Mouse (Mus musculus): ENCODE measurements around the gene Dusp28. TPM values are rescaled to one million over a fixed set of nuclear protein-coding genes. Genes with fewer than 3 reads are reported as not detected.

Dusp28 gene
- 12.2 and 12.4 TPM in 2 replicates for polyA plus RNA-seq (2014; fragmentation: Nextera tagmentation; extraction: Ambion mirVana)

- Histone ChIP-seq H3K9ac (peak within 1 kb of the TSS; percentile 66), H3K27me3 (ENCODE audit: control insufficient read depth, insufficient read depth, low read length) (0 out of 2 replicates have a peak, but pooled peaks cover under 1% of the 10 kb centered on the region), H3K36me3 (replicated peaks; ENCODE audit: control insufficient read depth, insufficient read depth) (no peaks in the 10 kb centered on the region)
These were observed at the start of gene Dusp28 for GRCm38 (mm10) chr1:92906779-92907631. Gene Dusp28 (plus strand): TSS chr1:92906981.

GRCm38 (mm10) chr1:92861503-92861902, 45.3 kb upstream of the Dusp28 start:
- Histone ChIP-seq H3K36me3 (replicated peaks; ENCODE audit: control insufficient read depth, insufficient read depth) (peaks cover 39% of the 10 kb centered on the region), H3K9ac (no peak overlapping the region), H3K9me3 (ENCODE audit: control insufficient read depth, low read length) (no peaks in the 10 kb centered on the region), H3K4me2 (replicated peaks) (no peak overlapping the region), H3K4me1 (replicated peaks; ENCODE audit: control insufficient read depth, insufficient read depth, low read length) (0 out of 2 replicates have a peak, but pooled peaks cover 6% of the 10 kb centered on the region), H3K27me3 (ENCODE audit: control insufficient read depth, insufficient read depth, low read length) (no peaks in the 10 kb centered on the region), H3K27ac (no peak overlapping the region), H3K4me3 (replicated peaks; ENCODE audit: low read length) (no peak overlapping the region)
- ATAC-seq (ENCODE audit: low FRiP score): no peak
- DNase-seq (ENCODE audit: low spot score): no peak
- 74% methylated on average over 6 of the region's 6 CpGs for WGBS

More at GRCm38 (mm10) chr1:92906779-92907631, at the start of gene Dusp28:
- peak within 1 kb of the TSS; percentile 86 for H3K27ac ChIP-seq
- peak within 1 kb of the TSS; percentile 60 for H3K4me2 ChIP-seq (replicated peaks)
- peak; percentile 89 for ATAC-seq (ENCODE audit: low FRiP score)
- peak; percentile 83 for DNase-seq (ENCODE audit: low spot score)
- H3K4me3 ChIP-seq (replicated peaks; ENCODE audit: low read length): peak within 1 kb of the TSS; percentile 63
- no peaks in the 10 kb centered on the region for H3K9me3 ChIP-seq (ENCODE audit: control insufficient read depth, low read length)
- H3K4me1 ChIP-seq (replicated peaks; ENCODE audit: control insufficient read depth, insufficient read depth, low read length): peaks cover 38% of the 10 kb centered on the region
- under 1% methylated on average over 81 of the region's 81 CpGs for WGBS

- no peak for ATAC-seq (ENCODE audit: low FRiP score)
- no peaks in the 10 kb centered on the region for H3K27me3 ChIP-seq (ENCODE audit: control insufficient read depth, insufficient read depth, low read length)
- 90% methylated on average over 4 of the region's 4 CpGs for WGBS
- H3K36me3 ChIP-seq (replicated peaks; ENCODE audit: control insufficient read depth, insufficient read depth): peaks cover 22% of the 10 kb centered on the region
- H3K4me1 ChIP-seq (replicated peaks; ENCODE audit: control insufficient read depth, insufficient read depth, low read length): 0 out of 2 replicates have a peak, but pooled peaks cover 7% of the 10 kb centered on the region
- H3K4me2 ChIP-seq (replicated peaks): no peak overlapping the region
- H3K4me3 ChIP-seq (replicated peaks; ENCODE audit: low read length): no peak overlapping the region
- no peak overlapping the region for H3K27ac ChIP-seq
- no peaks in the 10 kb centered on the region for H3K9me3 ChIP-seq (ENCODE audit: control insufficient read depth, low read length)
- no peak overlapping the region for H3K9ac ChIP-seq
- DNase-seq (ENCODE audit: low spot score): no peak
These were observed 43.5 kb upstream of the Dusp28 start for GRCm38 (mm10) chr1:92863268-92863667.

- DNase-seq (ENCODE audit: low spot score) (no peak), ATAC-seq (ENCODE audit: low FRiP score) (no peak)
- H3K27ac ChIP-seq: no peak overlapping the region
- 78% methylated on average over 2 of the region's 2 CpGs for WGBS
- no peak overlapping the region for H3K4me2 ChIP-seq (replicated peaks)
- no peaks in the 10 kb centered on the region for H3K9me3 ChIP-seq (ENCODE audit: control insufficient read depth, low read length)
- 0 out of 2 replicates have a peak, but pooled peaks cover 7% of the 10 kb centered on the region for H3K4me1 ChIP-seq (replicated peaks; ENCODE audit: control insufficient read depth, insufficient read depth, low read length)
- H3K36me3 ChIP-seq (replicated peaks; ENCODE audit: control insufficient read depth, insufficient read depth): no peaks in the 10 kb centered on the region
- no peaks in the 10 kb centered on the region for H3K27me3 ChIP-seq (ENCODE audit: control insufficient read depth, insufficient read depth, low read length)
- no peak overlapping the region for H3K4me3 ChIP-seq (replicated peaks; ENCODE audit: low read length)
- no peak overlapping the region for H3K9ac ChIP-seq
These were observed 40.6 kb upstream of the Dusp28 start for GRCm38 (mm10) chr1:92866170-92866569.

GRCm38 (mm10) chr1:92869985-92870384, 36.8 kb upstream of the Dusp28 start:
- Histone ChIP-seq H3K4me3 (replicated peaks; ENCODE audit: low read length) (no peak overlapping the region), H3K9me3 (ENCODE audit: control insufficient read depth, low read length) (no peaks in the 10 kb centered on the region), H3K27ac (no peak overlapping the region), H3K9ac (no peak overlapping the region), H3K36me3 (replicated peaks; ENCODE audit: control insufficient read depth, insufficient read depth) (no peaks in the 10 kb centered on the region), H3K27me3 (ENCODE audit: control insufficient read depth, insufficient read depth, low read length) (no peaks in the 10 kb centered on the region), H3K4me1 (replicated peaks; ENCODE audit: control insufficient read depth, insufficient read depth, low read length) (0 out of 2 replicates have a peak, but pooled peaks cover 7% of the 10 kb centered on the region), H3K4me2 (replicated peaks) (no peak overlapping the region)
- 84% methylated on average over 2 of the region's 2 CpGs for WGBS
- ATAC-seq (ENCODE audit: low FRiP score) (no peak), DNase-seq (ENCODE audit: low spot score) (no peak)

GRCm38 (mm10) chr1:92872666-92873065, 34.1 kb upstream of the Dusp28 start:
- H3K27ac ChIP-seq: no peak overlapping the region
- no peak overlapping the region for H3K9ac ChIP-seq
- H3K4me2 ChIP-seq (replicated peaks): no peak overlapping the region
- no peak for ATAC-seq (ENCODE audit: low FRiP score)
- 91% methylated on average over 7 of the region's 7 CpGs for WGBS
- H3K36me3 ChIP-seq (replicated peaks; ENCODE audit: control insufficient read depth, insufficient read depth): no peaks in the 10 kb centered on the region
- no peak overlapping the region for H3K4me3 ChIP-seq (replicated peaks; ENCODE audit: low read length)
- H3K4me1 ChIP-seq (replicated peaks; ENCODE audit: control insufficient read depth, insufficient read depth, low read length): no peaks in the 10 kb centered on the region
- H3K9me3 ChIP-seq (ENCODE audit: control insufficient read depth, low read length): no peaks in the 10 kb centered on the region
- no peaks in the 10 kb centered on the region for H3K27me3 ChIP-seq (ENCODE audit: control insufficient read depth, insufficient read depth, low read length)
- DNase-seq (ENCODE audit: low spot score): no peak

- H3K27ac ChIP-seq: no peak overlapping the region
- DNase-seq (ENCODE audit: low spot score): no peak
- no peak overlapping the region for H3K9ac ChIP-seq
- H3K4me1 ChIP-seq (replicated peaks; ENCODE audit: control insufficient read depth, insufficient read depth, low read length): no peaks in the 10 kb centered on the region
- ATAC-seq (ENCODE audit: low FRiP score): no peak
- no peak overlapping the region for H3K4me2 ChIP-seq (replicated peaks)
- H3K4me3 ChIP-seq (replicated peaks; ENCODE audit: low read length): no peak overlapping the region
- H3K27me3 ChIP-seq (ENCODE audit: control insufficient read depth, insufficient read depth, low read length): no peaks in the 10 kb centered on the region
- no peaks in the 10 kb centered on the region for H3K9me3 ChIP-seq (ENCODE audit: control insufficient read depth, low read length)
- H3K36me3 ChIP-seq (replicated peaks; ENCODE audit: control insufficient read depth, insufficient read depth): no peaks in the 10 kb centered on the region
- WGBS: 62% methylated on average over 3 of the region's 3 CpGs
These were observed 32.8 kb upstream of the Dusp28 start for GRCm38 (mm10) chr1:92874011-92874410.

GRCm38 (mm10) chr1:92875360-92876111, 31.2 kb upstream of the Dusp28 start:
- no peaks in the 10 kb centered on the region for H3K36me3 ChIP-seq (replicated peaks; ENCODE audit: control insufficient read depth, insufficient read depth)
- 81% methylated on average over 8 of the region's 8 CpGs for WGBS
- no peaks in the 10 kb centered on the region for H3K9me3 ChIP-seq (ENCODE audit: control insufficient read depth, low read length)
- no peak overlapping the region for H3K4me2 ChIP-seq (replicated peaks)
- no peak for DNase-seq (ENCODE audit: low spot score)
- H3K9ac ChIP-seq: no peak overlapping the region
- no peaks in the 10 kb centered on the region for H3K27me3 ChIP-seq (ENCODE audit: control insufficient read depth, insufficient read depth, low read length)
- no peak overlapping the region for H3K4me3 ChIP-seq (replicated peaks; ENCODE audit: low read length)
- no peak overlapping the region for H3K27ac ChIP-seq
- no peaks in the 10 kb centered on the region for H3K4me1 ChIP-seq (replicated peaks; ENCODE audit: control insufficient read depth, insufficient read depth, low read length)
- no peak for ATAC-seq (ENCODE audit: low FRiP score)

- H3K36me3 ChIP-seq (replicated peaks; ENCODE audit: control insufficient read depth, insufficient read depth): no peaks in the 10 kb centered on the region
- WGBS: 67% methylated on average over 12 of the region's 12 CpGs
- H3K4me3 ChIP-seq (replicated peaks; ENCODE audit: low read length): no peak overlapping the region
- no peaks in the 10 kb centered on the region for H3K9me3 ChIP-seq (ENCODE audit: control insufficient read depth, low read length)
- no peaks in the 10 kb centered on the region for H3K4me1 ChIP-seq (replicated peaks; ENCODE audit: control insufficient read depth, insufficient read depth, low read length)
- ATAC-seq (ENCODE audit: low FRiP score): no peak
- H3K9ac ChIP-seq: no peak overlapping the region
- DNase-seq (ENCODE audit: low spot score): no peak
- H3K4me2 ChIP-seq (replicated peaks): no peak overlapping the region
- H3K27me3 ChIP-seq (ENCODE audit: control insufficient read depth, insufficient read depth, low read length): no peaks in the 10 kb centered on the region
- no peak overlapping the region for H3K27ac ChIP-seq
These were observed 29.3 kb upstream of the Dusp28 start for GRCm38 (mm10) chr1:92877431-92877978.
